Mouse (Mus musculus) bone marrow macrophage, adult 2 months (primary cell): ENCODE data around the gene Rab11fip5.

Experiments used
- CTCF ChIP-seq: IDR thresholded peaks from 2 replicates; pipeline ENCODE4 v1.5.1; 2012; ENCODE audit warnings: low read depth, mild to moderate bottlenecking, low read length, moderate library complexity
- POLR2A ChIP-seq: IDR thresholded peaks from 2 replicates; pipeline ENCODE4 v1.6.1; 2012; ENCODE audit warnings: mild to moderate bottlenecking, low read depth, low read length, borderline replicate concordance

- TF ChIP-seq CTCF (no peak), POLR2A (no peak)
Measured at GRCm38 (mm10) chr6:85364439-85364838, 10.0 kb downstream of the Rab11fip5 start.
